Mouse (Mus musculus): ENCODE data around the gene Trim66. TPM values are rescaled to one million over a fixed set of nuclear protein-coding genes. Genes with fewer than 3 reads are reported as not detected.
A peak's percentile ranks its signal among the peaks of the same experiment; 100 is the strongest.

The Trim66 gene
- polyA plus RNA-seq, 1 experiment from 2014 or later: 0.03 TPM

- peaks cover 19% of the 10 kb centered on the region for H3K4me1 ChIP-seq
- H3K27me3 ChIP-seq (replicated peaks): no peaks in the 10 kb centered on the region
- no peaks in the 10 kb centered on the region for H3K9me3 ChIP-seq
- peak within 1 kb of the TSS; percentile 92 for H3K4me3 ChIP-seq (replicated peaks)
- WGBS: under 1% methylated on average over 72 of the region's 72 CpGs
- H3K9ac ChIP-seq: peak within 1 kb of the TSS; percentile 98
- ATAC-seq (ENCODE audit: insufficient read depth, low FRiP score, low read depth): peak; percentile 94
- H3K36me3 ChIP-seq: peaks cover 27% of the 10 kb centered on the region
- H3K4me2 ChIP-seq: peak within 1 kb of the TSS; percentile 84
- H3K27ac ChIP-seq: peak within 1 kb of the TSS; percentile 97
Measured at GRCm38 (mm10) chr7:109518838-109519696, 11.1 kb upstream of the Trim66 start, which contains the start of gene Rpl27a. TSS of gene Rpl27a (plus strand) at chr7:109519147.

DNA sequence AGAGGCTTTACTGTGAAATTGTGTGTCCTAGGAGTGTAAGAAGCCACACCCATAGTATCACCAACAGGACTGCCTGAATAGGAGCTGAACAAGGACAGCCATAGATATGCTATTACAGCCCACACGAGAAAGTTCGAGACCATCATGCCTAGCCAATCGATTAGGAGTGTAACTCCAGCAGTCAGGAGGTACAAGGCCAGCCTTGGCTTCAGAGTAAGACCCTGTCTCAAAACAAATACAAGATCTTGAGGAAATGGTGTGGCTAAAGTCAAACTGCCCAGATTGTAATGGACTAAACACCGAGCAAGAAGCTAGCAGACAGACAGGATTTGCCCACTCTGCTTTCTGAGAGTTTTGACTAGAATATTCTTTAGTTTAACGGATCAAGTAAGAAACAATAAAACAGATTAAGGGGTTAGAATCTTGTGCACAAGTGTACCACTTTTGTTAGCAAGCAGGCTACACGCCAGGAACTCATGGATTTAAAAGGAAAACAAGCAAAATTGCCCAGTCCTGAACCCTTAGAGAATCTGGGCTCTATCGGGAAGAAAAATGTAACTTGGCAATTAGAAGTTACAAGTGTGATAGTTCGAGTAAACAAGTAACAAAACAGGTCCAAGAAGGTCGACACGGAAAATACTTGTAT is 10.2 kb upstream of the Trim66 start:
- 14% methylated on average over 10 of the region's 10 CpGs for whole genome bisulfite sequencing
- peak; percentile 43; the same call in 1 of the 2 replicates for ATAC-seq (ENCODE audit: insufficient read depth, low FRiP score, low read depth)

GRCm38 (mm10) chr7:109516500-109516899 is 8.6 kb upstream of the Trim66 start:
- Histone ChIP-seq H3K36me3 (peaks cover 4% of the 10 kb centered on the region; the same call in 1 of the 2 replicates), H3K4me3 (replicated peaks) (no peak overlapping the region), H3K9me3 (no peaks in the 10 kb centered on the region), H3K27me3 (replicated peaks) (no peaks in the 10 kb centered on the region), H3K4me2 (no peak overlapping the region), H3K27ac (no peak overlapping the region), H3K9ac (no peak overlapping the region), H3K4me1 (peaks cover 14% of the 10 kb centered on the region)
- ATAC-seq (ENCODE audit: insufficient read depth, low FRiP score, low read depth): no peak
- WGBS: 80% methylated on average over 3 of the region's 3 CpGs

More for the DNA sequence above, 10.2 kb upstream of the Trim66 start:
- H3K27ac ChIP-seq: peak overlapping the region; percentile 97
- no peaks in the 10 kb centered on the region for H3K27me3 ChIP-seq (replicated peaks)
- H3K4me2 ChIP-seq: peak overlapping the region; percentile 63
- peaks cover 18% of the 10 kb centered on the region for H3K36me3 ChIP-seq
- H3K9ac ChIP-seq: peak overlapping the region; percentile 34; the same call in 1 of the 2 replicates
- peak overlapping the region; percentile 92 for H3K4me3 ChIP-seq (replicated peaks)
- H3K9me3 ChIP-seq: no peaks in the 10 kb centered on the region
- peaks cover 19% of the 10 kb centered on the region for H3K4me1 ChIP-seq

DNA sequence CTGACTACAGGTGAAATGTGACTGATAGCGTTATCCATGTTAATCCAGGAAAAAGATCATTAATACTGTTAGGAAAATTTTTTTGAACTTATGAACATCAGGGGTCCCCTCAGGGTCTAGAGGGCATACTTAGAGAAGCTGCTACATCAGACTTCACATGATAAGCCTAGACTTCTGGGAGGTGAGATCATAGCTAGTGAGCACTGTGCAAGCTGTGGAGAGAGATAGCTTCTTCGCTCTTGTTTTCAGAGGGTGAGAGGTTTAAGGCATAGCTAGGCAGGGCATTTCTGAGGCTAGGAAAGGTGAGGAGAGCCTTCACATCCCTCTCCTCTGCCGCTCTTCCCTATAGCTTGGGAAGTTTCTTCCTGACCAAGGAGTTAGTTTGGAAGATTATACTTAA is 3.9 kb upstream of the Trim66 start:
- Histone ChIP-seq H3K36me3 (no peaks in the 10 kb centered on the region), H3K4me2 (no peak overlapping the region), H3K9ac (no peak overlapping the region), H3K27me3 (replicated peaks) (no peaks in the 10 kb centered on the region), H3K9me3 (no peaks in the 10 kb centered on the region), H3K4me3 (replicated peaks) (no peak overlapping the region), H3K4me1 (no peaks in the 10 kb centered on the region), H3K27ac (no peak overlapping the region)
- ATAC-seq (ENCODE audit: insufficient read depth, low FRiP score, low read depth): no peak
- WGBS: 88% methylated on average over 3 of the region's 3 CpGs

DNA sequence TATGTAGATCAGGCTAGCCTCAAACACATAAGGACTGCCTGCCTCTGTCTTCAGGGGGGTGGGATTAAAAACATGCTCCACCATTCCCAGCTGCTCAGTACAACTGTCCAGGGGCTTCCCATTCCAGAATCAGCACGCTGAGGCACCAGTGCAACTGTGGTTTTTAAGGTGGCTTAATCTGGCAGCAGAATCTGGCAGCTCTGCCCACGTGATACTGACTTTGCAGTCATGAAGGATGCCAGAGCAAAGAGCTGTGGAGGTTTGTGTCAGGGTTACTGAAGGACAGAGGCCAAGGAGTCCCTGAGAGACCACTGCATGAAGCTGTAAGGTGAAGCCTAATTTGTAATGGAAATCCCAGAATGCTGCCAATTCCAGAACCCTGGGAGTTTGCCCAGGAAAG is 2.9 kb upstream of the Trim66 start:
- Histone ChIP-seq H3K4me2 (no peak overlapping the region), H3K27ac (no peak overlapping the region), H3K9me3 (no peaks in the 10 kb centered on the region), H3K9ac (no peak overlapping the region), H3K36me3 (no peaks in the 10 kb centered on the region), H3K4me1 (no peaks in the 10 kb centered on the region), H3K4me3 (replicated peaks) (no peak overlapping the region), H3K27me3 (replicated peaks) (no peaks in the 10 kb centered on the region)
- 53% methylated on average over 2 of the region's 2 CpGs for WGBS
- no peak for ATAC-seq (ENCODE audit: insufficient read depth, low FRiP score, low read depth)

DNA sequence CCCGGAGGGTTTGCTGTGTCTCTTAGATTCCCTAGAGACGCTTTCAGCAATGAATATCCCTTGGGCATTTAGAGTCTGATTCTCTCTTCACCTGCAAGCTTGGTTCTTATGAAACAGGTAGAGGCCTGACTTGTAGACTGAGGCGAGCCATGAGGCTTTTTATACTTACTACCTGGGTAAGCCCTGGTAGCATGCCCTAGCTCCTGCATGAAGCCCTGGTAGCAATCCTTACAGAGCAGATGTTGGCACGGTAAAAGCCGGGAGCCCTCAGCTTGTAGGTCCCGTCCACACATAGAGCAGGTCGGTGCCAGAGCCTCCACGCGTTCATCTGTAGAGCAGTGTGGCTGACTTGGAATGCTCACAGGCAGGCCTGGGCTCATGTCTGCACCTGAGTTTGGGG is 362 bp downstream of the Trim66 start:
- H3K9me3 ChIP-seq: no peaks in the 10 kb centered on the region
- H3K4me3 ChIP-seq (replicated peaks): no peak overlapping the region
- no peaks in the 10 kb centered on the region for H3K36me3 ChIP-seq
- no peaks in the 10 kb centered on the region for H3K4me1 ChIP-seq
- H3K27ac ChIP-seq: no peak overlapping the region
- no peak for ATAC-seq (ENCODE audit: insufficient read depth, low FRiP score, low read depth)
- no peaks in the 10 kb centered on the region for H3K27me3 ChIP-seq (replicated peaks)
- 46% methylated on average over 9 of the region's 9 CpGs for WGBS
- H3K9ac ChIP-seq: no peak overlapping the region
- H3K4me2 ChIP-seq: no peak overlapping the region

GRCm38 (mm10) chr7:109507119-109507518 is 815 bp downstream of the Trim66 start:
- no peak overlapping the region for H3K4me3 ChIP-seq (replicated peaks)
- no peak overlapping the region for H3K9ac ChIP-seq
- no peaks in the 10 kb centered on the region for H3K27me3 ChIP-seq (replicated peaks)
- H3K4me1 ChIP-seq: no peaks in the 10 kb centered on the region
- H3K27ac ChIP-seq: no peak overlapping the region
- WGBS: 10% methylated on average over 8 of the region's 8 CpGs
- no peak for ATAC-seq (ENCODE audit: insufficient read depth, low FRiP score, low read depth)
- no peaks in the 10 kb centered on the region for H3K36me3 ChIP-seq
- H3K9me3 ChIP-seq: no peaks in the 10 kb centered on the region
- H3K4me2 ChIP-seq: no peak overlapping the region

DNA sequence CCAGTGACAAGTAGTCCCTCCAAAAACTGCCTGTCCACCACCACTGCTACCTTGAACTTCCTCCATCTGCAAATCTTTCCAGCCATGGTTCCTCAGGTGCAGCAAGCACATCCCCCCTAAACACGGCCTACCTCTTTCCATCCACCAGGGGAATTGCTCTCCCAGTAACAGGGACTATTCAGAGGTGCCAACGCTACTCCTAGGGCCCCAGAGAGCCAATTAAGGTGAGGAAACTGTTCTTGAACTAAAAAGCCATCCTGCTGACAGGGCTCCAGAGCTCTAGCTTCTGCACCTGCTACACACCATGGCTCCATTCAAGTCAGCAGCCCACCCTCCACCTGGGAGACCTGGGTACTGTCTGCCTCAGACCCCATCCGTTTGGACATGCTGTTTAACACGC is 10.4 kb downstream of the Trim66 start:
- Histone ChIP-seq H3K4me1 (peaks cover 6% of the 10 kb centered on the region; the same call in 1 of the 2 replicates), H3K9ac (no peak overlapping the region), H3K4me2 (no peak overlapping the region), H3K27ac (no peak overlapping the region), H3K36me3 (no peaks in the 10 kb centered on the region), H3K9me3 (no peaks in the 10 kb centered on the region), H3K4me3 (replicated peaks) (no peak overlapping the region), H3K27me3 (replicated peaks) (0 out of 2 replicates have a peak, but pooled peaks cover 4% of the 10 kb centered on the region)
- no peak for ATAC-seq (ENCODE audit: insufficient read depth, low FRiP score, low read depth)
- WGBS: 69% methylated on average over 4 of the region's 4 CpGs

DNA sequence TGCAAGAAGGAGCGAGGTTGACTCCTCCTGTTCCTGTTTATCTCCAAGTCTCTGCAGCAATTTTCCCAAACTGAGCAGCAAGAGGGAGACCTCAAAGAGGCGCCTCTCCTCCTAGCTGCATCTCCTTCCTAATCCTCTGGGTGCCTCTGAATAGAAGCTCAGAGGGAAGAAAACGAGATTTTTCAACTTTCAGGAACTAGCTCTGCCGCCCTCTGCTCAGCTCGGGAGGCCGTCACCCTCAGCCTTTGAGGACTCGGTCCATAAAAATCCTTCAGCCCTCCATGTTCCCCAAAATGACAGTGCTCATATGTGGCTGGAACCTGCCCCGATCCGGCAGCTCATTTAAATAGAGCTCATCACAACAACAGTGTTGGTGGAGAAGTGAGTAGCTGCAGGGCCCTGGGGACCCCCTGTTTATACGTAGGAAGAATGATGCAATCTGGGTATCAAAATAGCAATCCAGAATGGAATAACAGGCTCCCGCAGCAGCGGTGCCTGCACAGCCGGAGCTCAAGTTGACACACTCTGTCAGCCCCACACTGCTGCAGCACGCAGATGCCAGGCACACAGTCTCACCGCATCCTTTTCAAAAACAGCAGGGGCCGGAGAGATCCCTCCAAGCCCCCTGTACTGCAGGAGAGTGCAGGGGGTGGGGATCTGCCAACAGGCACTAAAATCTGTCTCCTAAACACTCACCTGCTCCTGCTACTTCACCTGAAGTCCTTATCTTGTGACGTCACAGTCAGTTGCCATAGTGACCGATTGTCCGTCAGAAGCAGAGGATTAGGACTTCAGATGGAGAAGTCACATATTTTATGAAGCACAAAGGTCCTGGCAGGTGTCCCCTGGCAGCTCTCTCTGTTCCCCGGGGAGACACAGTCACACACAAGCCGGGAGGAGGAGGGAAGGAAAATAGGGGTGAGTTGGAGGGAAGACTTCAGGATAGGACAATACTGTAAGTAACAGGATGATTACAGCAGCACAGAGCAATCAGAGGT is 14.3 kb downstream of the Trim66 start:
- peak overlapping the region; percentile 19 for H3K4me2 ChIP-seq
- peaks cover 6% of the 10 kb centered on the region; the same call in 1 of the 2 replicates for H3K4me1 ChIP-seq
- no peaks in the 10 kb centered on the region for H3K36me3 ChIP-seq
- ATAC-seq (ENCODE audit: insufficient read depth, low FRiP score, low read depth): no peak
- no peak overlapping the region for H3K4me3 ChIP-seq (replicated peaks)
- 18% methylated on average over 21 of the region's 21 CpGs for WGBS
- no peaks in the 10 kb centered on the region for H3K9me3 ChIP-seq
- no peak overlapping the region for H3K27ac ChIP-seq
- no peak overlapping the region for H3K9ac ChIP-seq
- 0 out of 2 replicates have a peak, but pooled peaks cover 4% of the 10 kb centered on the region for H3K27me3 ChIP-seq (replicated peaks)

DNA sequence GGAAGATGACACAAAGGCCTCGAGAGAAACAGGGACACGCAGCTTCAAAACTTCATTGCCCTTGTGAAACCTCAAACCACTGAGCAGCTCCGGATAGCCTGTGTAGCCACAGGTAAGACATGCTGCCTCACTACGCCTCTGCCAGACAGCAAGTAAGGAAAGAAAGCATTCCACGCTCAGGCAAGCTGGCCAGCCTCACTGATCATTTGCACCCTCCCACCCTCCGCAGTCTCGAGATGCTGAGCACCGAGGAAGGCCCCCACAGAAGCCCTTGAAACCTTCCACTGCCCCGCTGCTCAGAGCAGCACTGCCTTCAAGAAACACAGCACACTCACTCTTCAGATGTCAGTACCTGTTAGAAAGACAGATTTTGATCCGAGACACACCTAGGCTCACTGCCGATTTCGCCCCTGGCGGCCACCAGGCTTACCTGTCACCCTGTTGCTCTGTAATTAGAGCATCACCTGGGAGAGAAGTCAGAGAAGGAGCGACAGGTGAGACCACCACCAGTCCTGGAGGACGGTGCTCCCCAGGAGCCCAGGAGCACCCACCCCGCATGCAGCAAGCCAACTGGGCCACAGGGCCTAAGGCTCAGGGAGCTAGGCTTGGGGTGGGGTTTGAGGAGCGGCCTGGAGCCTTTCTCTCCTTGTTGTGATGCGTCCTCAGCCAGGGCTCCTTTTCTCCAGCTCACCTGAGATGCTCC is 15.2 kb downstream of the Trim66 start:
- WGBS: 59% methylated on average over 18 of the region's 18 CpGs
- Histone ChIP-seq H3K27ac (no peak overlapping the region), H3K4me2 (no peak overlapping the region), H3K9me3 (no peaks in the 10 kb centered on the region), H3K9ac (no peak overlapping the region), H3K36me3 (no peaks in the 10 kb centered on the region), H3K4me3 (replicated peaks) (no peak overlapping the region), H3K4me1 (peaks cover 6% of the 10 kb centered on the region; the same call in 1 of the 2 replicates), H3K27me3 (replicated peaks) (0 out of 2 replicates have a peak, but pooled peaks cover 4% of the 10 kb centered on the region)
- no peak for ATAC-seq (ENCODE audit: insufficient read depth, low FRiP score, low read depth)

DNA sequence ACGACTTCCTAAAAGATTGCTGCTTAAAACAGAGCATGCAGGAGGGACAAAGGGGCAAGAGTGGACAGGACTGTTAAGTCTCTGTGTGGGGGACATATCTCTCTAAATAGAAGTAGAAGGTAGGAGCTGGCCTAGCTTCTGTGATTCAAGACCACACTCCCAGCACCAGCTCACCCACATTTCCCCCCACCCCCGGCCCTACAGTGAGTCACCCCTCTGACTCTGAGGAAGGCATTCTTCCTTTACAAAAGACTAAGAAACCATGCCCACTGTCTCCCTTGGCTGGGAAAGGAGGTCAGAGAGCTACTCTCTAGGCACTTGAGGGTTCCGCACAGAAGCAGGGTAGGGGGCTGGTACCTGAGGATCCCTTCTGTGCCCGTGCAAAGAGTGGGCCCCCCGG is 23.7 kb downstream of the Trim66 start:
- H3K9me3 ChIP-seq: no peaks in the 10 kb centered on the region
- H3K36me3 ChIP-seq: no peaks in the 10 kb centered on the region
- no peak overlapping the region for H3K9ac ChIP-seq
- no peaks in the 10 kb centered on the region for H3K27me3 ChIP-seq (replicated peaks)
- no peak overlapping the region for H3K4me3 ChIP-seq (replicated peaks)
- H3K27ac ChIP-seq: no peak overlapping the region
- H3K4me2 ChIP-seq: no peak overlapping the region
- ATAC-seq (ENCODE audit: insufficient read depth, low FRiP score, low read depth): no peak
- WGBS: 75% methylated on average over 5 of the region's 5 CpGs
- no peaks in the 10 kb centered on the region for H3K4me1 ChIP-seq

Data from stomach, embryonic 15.5 days (tissue).